Mouse (Mus musculus) E14TG2a.4 (cell line): ENCODE measurements around the gene Dcaf6.

Experiments
- CTCF ChIP-seq: conservative IDR thresholded peaks from 2 replicates; pipeline ENCODE4 v1.5.1; 2014; ENCODE audit warnings: low read length
- NANOG ChIP-seq: IDR thresholded peaks from 2 replicates; pipeline ENCODE4 v1.6.1; 2014; ENCODE audit warnings: borderline replicate concordance, low read length, mixed read lengths

GRCm38 (mm10) chr1:165308180-165308579 lies 152.1 kb downstream of the Dcaf6 start:
- TF ChIP-seq CTCF (no peak), NANOG (no peak)
